Mouse (Mus musculus) testis, adult 2 months (tissue): ENCODE data around the gene Mex3a. TPM values are rescaled to one million over a fixed set of nuclear protein-coding genes. Genes with fewer than 3 reads are reported as not detected.
"Not testable (repeated sequence)": the region's sequence is repeated elsewhere in the genome, so short reads cannot be mapped to it uniquely, and the experiment has no call there.

Experiments used
- H3K27ac ChIP-seq: fragments of 200-500 bp; 2 replicates; pipeline ENCODE4 v1.5.1; 2012; ENCODE audit warnings: low read depth, low read length; ENCODE audit not compliant: control insufficient read depth, insufficient read depth
- H3K27me3 ChIP-seq: fragments of 200-500 bp; 2 replicates; pipeline ENCODE4 v1.6.1; 2012; ENCODE audit warnings: mild to moderate bottlenecking, low read length, moderate library complexity; ENCODE audit not compliant: control insufficient read depth, insufficient read depth
- H3K36me3 ChIP-seq: fragments of 200-500 bp; 2 replicates; pipeline ENCODE4 v1.6.1; 2012; ENCODE audit warnings: mild to moderate bottlenecking, low read length; ENCODE audit not compliant: control insufficient read depth, insufficient read depth
- H3K4me1 ChIP-seq: fragments of 200-500 bp; 2 replicates; pipeline ENCODE4 v1.6.1; 2012; ENCODE audit warnings: low read length; ENCODE audit not compliant: control insufficient read depth, insufficient read depth
- H3K4me3 ChIP-seq: fragments of 200-500 bp; 2 replicates; pipeline ENCODE4 v1.5.1; 2012; ENCODE audit warnings: low read depth, mild to moderate bottlenecking, low read length, moderate library complexity, mixed read lengths; ENCODE audit not compliant: control insufficient read depth
- CTCF ChIP-seq: fragments of 200-500 bp; IDR thresholded peaks from 2 replicates; pipeline ENCODE4 v1.5.1; 2012; ENCODE audit warnings: low read depth, mild to moderate bottlenecking, inconsistent platforms, low read length, moderate library complexity; ENCODE audit not compliant: control insufficient read depth, insufficient read depth, insufficient replicate concordance
- POLR2A ChIP-seq: fragments of 200-500 bp; IDR thresholded peaks from 2 replicates; pipeline ENCODE4 v1.6.1; 2012; ENCODE audit warnings: low read depth, mild to moderate bottlenecking, inconsistent platforms, low read length, moderate library complexity; ENCODE audit not compliant: control insufficient read depth
- polyA plus RNA-seq: library from polyadenylated mRNA; depleted of rRNA; stranded (reverse); fragments of >200 nt; gene quantifications from 2 replicates; pipeline ENCODE4 v1.2.3, GENCODE M21; 2012

Mex3a gene
- polyA plus RNA-seq, 1 experiment, result 1.4 TPM

GRCm38 (mm10) chr3:88573810-88574209 lies 41.6 kb downstream of the Mex3a start:
- Histone ChIP-seq H3K4me1 (no peaks in the 10 kb centered on the region), H3K4me3 (no peak overlapping the region), H3K27me3 (no peaks in the 10 kb centered on the region), H3K36me3 (no peaks in the 10 kb centered on the region), H3K27ac (no peak overlapping the region)
- no peak for TF ChIP-seq CTCF
- TF ChIP-seq POLR2A, result no peak

GRCm38 (mm10) chr3:88575540-88575939 lies 43.3 kb downstream of the Mex3a start, which contains the start of gene Ssr2:
Gene Ssr2, plus strand, starts transcription at chr3:88575876.
- TF ChIP-seq CTCF (no peak), POLR2A (no peak)
- Histone ChIP-seq H3K36me3 (no peaks in the 10 kb centered on the region), H3K27ac (no peak within 1 kb of the TSS), H3K4me1 (peaks cover 4% of the 10 kb centered on the region), H3K27me3 (no peaks in the 10 kb centered on the region), H3K4me3 (no peak within 1 kb of the TSS)

GRCm38 (mm10) chr3:88577846-88578245 lies 45.7 kb downstream of the Mex3a start:
- not testable (repeated sequence) for H3K27ac ChIP-seq, H3K4me1 ChIP-seq, H3K36me3 ChIP-seq, H3K27me3 ChIP-seq, H3K4me3 ChIP-seq

GRCm38 (mm10) chr3:88578498-88579424 lies 46.6 kb downstream of the Mex3a start:
- Histone ChIP-seq H3K27ac (no peak overlapping the region), H3K27me3 (no peaks in the 10 kb centered on the region), H3K4me1 (peaks cover 4% of the 10 kb centered on the region), H3K36me3 (peaks cover 1% of the 10 kb centered on the region), H3K4me3 (peak overlapping the region; percentile 96)
- TF ChIP-seq CTCF (no peak), POLR2A (no peak)

GRCm38 (mm10) chr3:88579454-88580117 lies 47.4 kb downstream of the Mex3a start:
- H3K4me1 ChIP-seq, result peaks cover 4% of the 10 kb centered on the region
- peak overlapping the region; percentile 96 for H3K4me3 ChIP-seq
- no peak for TF ChIP-seq CTCF
- TF ChIP-seq POLR2A, result peak; percentile 53; the same call in 1 of the 2 replicates
- no peaks in the 10 kb centered on the region for H3K27me3 ChIP-seq
- H3K36me3 ChIP-seq, result peaks cover 1% of the 10 kb centered on the region
- peak overlapping the region; percentile 80 for H3K27ac ChIP-seq

GRCm38 (mm10) chr3:88585769-88586168 lies 53.6 kb downstream of the Mex3a start:
- TF ChIP-seq POLR2A (no peak), CTCF (no peak)
- H3K4me1 ChIP-seq, result no peaks in the 10 kb centered on the region
- no peaks in the 10 kb centered on the region for H3K27me3 ChIP-seq
- peaks cover 6% of the 10 kb centered on the region for H3K36me3 ChIP-seq
- no peak overlapping the region for H3K4me3 ChIP-seq
- no peak overlapping the region for H3K27ac ChIP-seq

- no peak overlapping the region for H3K4me3 ChIP-seq
- H3K27ac ChIP-seq, result no peak overlapping the region
- peaks cover 6% of the 10 kb centered on the region for H3K36me3 ChIP-seq
- no peaks in the 10 kb centered on the region for H3K27me3 ChIP-seq
- TF ChIP-seq CTCF (no peak), POLR2A (no peak)
- H3K4me1 ChIP-seq, result no peaks in the 10 kb centered on the region
Observed at GRCm38 (mm10) chr3:88586640-88587039, 54.4 kb downstream of the Mex3a start.
